Mouse (Mus musculus): ENCODE measurements around the gene Birc6.
A peak's percentile ranks its signal among the peaks of the same experiment; 100 is the strongest.

Gene Birc6

GRCm38 (mm10) chr17:74707637-74708152, 179.6 kb downstream of the Birc6 start:
- no peak for DNase-seq (ENCODE audit: low read depth)

- peak; percentile 43 for DNase-seq (ENCODE audit: low read depth)
Observed at GRCm38 (mm10) chr17:74710731-74711130, 182.6 kb downstream of the Birc6 start.

- DNase-seq (ENCODE audit: low read depth) = no peak
Observed at GRCm38 (mm10) chr17:74711627-74712026, 183.5 kb downstream of the Birc6 start.

GRCm38 (mm10) chr17:74715128-74715527, 187.0 kb downstream of the Birc6 start:
- DNase-seq (ENCODE audit: low read depth) = no peak

- DNase-seq (ENCODE audit: low read depth) = no peak
Observed at GRCm38 (mm10) chr17:74715724-74716123, 187.6 kb downstream of the Birc6 start.

GRCm38 (mm10) chr17:74716643-74717042, 188.5 kb downstream of the Birc6 start:
- no peak for DNase-seq (ENCODE audit: low read depth)

- DNase-seq (ENCODE audit: low read depth) = no peak
Observed at GRCm38 (mm10) chr17:74717091-74717617, 189.1 kb downstream of the Birc6 start.

- peak; percentile 92 for DNase-seq (ENCODE audit: low read depth)
Observed at GRCm38 (mm10) chr17:74717618-74718151, 189.6 kb downstream of the Birc6 start, which contains the start of gene Ttc27. TSS of gene Ttc27 (plus strand) at chr17:74717732.

GRCm38 (mm10) chr17:74732872-74733271, 204.8 kb downstream of the Birc6 start:
- DNase-seq (ENCODE audit: low read depth) = peak; percentile 65

- peak; percentile 79 for DNase-seq (ENCODE audit: low read depth)
Observed at GRCm38 (mm10) chr17:74735392-74735791, 207.3 kb downstream of the Birc6 start.

- no peak for DNase-seq (ENCODE audit: low read depth)
Observed at GRCm38 (mm10) chr17:74749659-74750058, 221.6 kb downstream of the Birc6 start.

- DNase-seq (ENCODE audit: low read depth) = no peak
Observed at GRCm38 (mm10) chr17:74751026-74751425, 222.9 kb downstream of the Birc6 start.

All from 416B (cell line).